Mouse (Mus musculus): ENCODE data around the gene Slc5a8.

- no peak for TF ChIP-seq CTCF (IDR thresholded peaks at IDR 0.05; ENCODE audit: low read depth)
- TF ChIP-seq EP300 (optimal IDR thresholded peaks at IDR 0.05): no peak
Measured at GRCm38 (mm10) chr10:88978932-88979331, 93.1 kb downstream of the Slc5a8 start.

Data from stomach, postnatal 0 days (tissue).